Mouse (Mus musculus) adrenal gland, postnatal 4 days (tissue): ENCODE measurements at regions not wholly inside any gene's neighbourhood (a gene's known extent, or its start where the extent isn't known, plus 50 kb on each side); places are given as distances from the start of the nearest gene placed in this dataset.

Experiments used
- DNase-seq, 2 experiments: peaks; one replicate each; pipeline ENCODE4 v3.0.0; 2021 to 2022; ENCODE audit warnings: low spot score in 2 of 2, mixed read lengths in 2 of 2

DNA sequence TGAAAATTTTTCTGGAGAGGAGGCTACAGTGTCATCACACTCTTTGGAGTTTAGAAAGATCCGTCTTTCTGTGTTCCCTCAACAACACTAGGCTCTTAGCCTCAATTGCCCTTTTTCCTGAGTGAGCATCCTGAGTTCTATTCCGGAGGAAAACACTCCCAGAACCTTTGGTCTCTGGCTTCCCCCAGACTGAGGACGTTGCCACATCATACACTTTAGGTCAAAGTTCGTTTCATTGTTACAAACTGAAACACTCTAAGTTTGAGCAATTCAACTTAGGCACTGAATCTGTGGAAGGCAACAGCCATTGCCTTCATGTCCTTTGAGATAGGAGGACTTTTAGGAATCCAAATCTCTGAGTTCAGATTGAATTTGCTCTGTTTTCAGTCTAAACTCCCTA is 85.0 kb downstream of the Arl4a start:
- DNase-seq: no peak

DNA sequence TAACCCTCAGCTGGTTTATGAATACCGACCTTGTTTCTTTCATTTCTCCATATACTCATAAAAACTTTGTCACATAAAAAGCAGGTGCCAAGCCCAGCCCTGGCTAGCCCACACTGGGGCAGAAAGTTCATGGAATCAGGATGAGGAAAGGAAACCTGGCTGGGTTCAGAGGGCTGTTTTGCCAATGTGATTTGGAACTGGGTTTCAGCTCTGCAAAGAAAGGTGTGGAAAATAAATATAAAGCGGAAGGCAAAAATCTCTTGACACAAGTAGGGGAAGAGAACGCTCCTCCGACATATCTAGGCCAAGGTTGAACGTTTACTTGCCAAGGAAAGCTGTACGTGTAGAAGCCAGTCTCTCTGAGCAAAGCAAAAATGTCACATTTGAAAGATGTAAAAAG is 85.9 kb downstream of the Arl4a start:
- no peak for DNase-seq

DNA sequence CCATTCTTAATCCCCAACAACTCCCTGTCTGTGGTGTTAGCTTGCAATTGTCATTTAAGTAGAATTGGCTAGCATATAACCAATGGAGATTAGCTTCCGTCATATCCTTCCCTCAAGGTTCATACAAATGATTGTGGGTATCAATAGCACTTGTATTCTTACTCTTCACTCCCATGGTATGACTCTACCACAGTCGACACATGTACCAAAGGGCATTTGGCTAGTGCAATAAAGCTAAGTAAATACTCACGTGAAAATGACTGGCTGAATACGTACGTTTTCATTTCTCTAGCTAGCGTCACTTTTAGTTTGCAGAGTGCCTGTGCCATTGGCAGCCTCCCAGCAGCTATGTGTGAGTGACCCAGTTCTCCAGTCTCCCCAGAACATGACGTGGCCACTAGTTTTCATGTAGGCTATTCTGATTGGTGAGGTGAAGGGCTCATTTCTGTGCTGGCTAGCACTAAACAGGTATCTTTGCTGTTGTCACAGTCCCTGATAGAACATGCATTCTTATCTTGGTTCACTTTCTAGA is 87.5 kb downstream of the Arl4a start:
- DNase-seq: no peak

DNA sequence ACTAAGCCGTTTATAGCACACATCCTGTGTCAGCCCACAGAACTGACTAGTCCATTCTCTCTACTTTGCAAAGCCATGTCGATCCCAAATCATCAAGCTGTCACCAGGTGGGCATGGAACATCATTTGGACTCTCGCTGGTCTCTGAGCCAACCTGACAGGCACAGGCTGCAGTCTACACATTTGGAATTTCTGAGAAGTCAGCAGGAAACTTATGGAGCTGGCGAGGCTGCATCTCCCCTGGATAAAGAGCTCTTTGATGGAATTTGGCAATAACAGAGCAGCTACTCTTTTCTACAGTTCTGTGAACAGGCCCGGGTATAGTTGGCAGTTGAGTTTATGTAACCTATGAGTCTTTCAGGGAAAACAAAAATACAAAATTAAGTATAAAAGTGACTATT is 94.9 kb downstream of the Arl4a start:
- no peak for DNase-seq

DNA sequence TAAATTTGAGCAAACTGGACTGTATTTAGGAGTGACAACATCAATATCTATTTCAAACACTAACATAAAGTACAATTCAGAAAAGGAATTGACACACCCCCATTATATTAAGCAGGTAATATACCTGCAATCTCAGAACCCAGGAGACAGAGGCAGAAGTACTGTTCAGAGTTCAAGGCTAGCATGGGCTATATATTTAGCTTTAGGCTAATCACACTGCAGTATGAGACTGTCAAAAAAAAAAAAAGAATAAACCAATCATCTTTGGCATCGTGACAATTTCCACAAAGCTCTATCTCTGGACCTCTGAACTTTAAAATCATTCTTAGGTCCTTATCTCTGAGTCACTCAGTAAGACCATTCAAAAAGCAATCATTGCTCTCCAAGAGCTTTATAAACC is 96.7 kb downstream of the Arl4a start:
- no peak for DNase-seq

DNA sequence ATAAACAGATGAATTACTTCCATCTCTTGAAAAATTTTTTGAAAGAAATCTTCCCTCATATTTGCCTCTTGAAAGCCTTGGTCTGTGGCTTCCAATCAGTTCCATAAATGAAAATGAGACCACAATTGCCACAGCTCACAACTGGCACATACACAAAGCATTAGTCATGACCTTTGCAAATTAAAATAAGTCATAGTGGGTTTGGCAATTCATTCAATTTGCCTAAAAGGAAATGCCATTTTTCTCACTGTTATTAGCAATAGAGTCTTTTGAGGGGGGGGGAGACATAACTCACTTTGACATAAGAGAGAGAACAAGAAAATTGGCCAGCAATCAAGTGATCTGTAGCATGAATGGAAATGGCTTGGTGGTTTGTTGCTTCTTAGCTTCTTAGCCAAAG is 98.8 kb downstream of the Arl4a start:
- no peak for DNase-seq

DNA sequence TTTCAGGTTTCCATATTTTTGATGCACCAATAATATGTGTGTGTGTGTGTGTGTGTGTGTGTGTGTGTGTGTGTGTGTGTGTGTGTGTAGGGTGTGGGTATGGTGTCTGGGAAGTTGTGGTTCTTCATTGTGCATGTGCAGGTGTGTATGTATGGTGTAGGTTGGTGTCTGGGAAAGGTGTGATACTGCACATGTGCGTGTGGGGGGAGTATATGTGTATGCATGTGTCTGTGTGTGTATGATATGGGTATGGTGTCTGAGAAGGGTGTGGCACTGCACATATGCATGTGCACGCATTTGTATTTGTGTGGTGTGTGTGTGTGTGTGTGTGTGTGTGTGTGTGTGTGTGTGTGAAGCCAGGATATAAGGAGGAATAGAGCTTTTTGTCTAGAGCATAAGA is 99.6 kb downstream of the Arl4a start:
- no peak for DNase-seq

DNA sequence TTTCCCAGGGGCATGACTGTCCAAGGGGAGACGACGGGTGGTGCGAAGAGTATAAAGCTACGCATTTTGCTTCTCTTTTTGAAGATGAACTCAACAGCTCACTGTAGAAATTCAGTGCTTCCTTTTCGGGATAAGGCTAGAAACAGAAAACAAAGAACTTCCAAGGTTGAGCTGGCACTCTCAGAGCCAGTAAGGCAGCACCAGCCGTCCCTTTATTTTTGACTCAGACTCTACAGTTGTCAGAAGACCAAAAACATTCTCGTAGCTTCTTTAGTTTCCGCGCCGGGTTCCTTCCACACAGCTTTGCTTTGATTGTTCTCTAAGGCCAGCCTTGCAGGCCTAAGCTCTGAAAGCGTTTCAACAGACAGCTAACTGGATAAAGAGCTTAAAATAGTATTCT is 101.5 kb downstream of the Arl4a start:
- DNase-seq: no peak

DNA sequence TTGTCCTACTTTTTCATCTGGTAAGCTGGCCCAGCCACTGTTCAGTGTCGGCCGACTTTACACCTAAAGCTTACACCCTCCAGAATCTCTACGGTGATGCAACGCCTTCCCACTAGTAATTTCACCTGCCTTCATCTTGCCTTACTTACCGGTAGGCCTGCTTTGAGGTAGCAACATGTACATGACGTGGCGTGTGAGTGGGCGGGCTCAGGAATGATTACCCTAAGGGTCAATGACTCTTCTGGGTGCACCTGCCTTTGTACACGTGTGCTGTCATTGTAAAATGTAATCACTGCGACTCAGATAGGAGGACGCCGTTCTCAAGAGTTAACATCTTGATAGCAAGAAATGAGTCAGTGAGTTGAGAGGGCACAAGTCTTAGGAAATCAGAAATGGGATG is 102.0 kb downstream of the Arl4a start:
- no peak for DNase-seq

DNA sequence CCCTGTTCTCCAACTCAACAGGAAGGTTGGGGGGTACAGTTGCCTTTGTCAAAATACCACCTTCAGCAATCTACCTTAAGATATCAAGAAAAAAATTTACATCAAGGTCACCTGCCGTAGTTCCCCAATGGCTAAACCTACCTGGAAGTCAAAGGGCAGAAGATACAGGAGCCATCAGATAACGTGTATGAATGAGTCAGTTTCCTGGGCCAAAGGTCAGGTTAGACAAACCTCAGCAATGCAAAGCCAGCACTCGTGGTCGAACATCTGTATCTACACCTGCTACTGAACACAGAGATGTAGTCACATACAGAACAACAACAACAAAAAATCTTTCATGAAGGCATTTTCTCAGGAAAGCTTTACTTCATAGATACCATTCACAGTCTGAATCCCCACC is 102.9 kb downstream of the Arl4a start:
- no peak for DNase-seq

DNA sequence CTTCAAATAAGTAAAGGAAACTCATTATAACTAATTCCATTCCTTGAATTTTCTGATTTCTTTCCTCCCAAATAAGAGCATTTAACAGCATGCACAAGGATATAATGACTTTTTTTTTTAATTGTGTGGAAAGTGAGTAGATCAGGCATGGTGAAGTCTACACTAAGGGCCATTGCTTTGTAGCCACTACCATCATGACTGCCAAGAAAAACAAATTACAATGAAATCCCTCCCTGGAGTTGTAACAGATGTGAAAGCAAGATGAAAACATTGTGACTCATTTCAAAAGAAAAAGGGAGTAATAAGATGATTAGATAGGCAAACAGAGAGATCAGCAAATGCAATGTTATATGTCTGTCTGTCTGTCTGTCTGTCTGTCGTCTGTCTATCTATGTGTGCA is 106.6 kb downstream of the Arl4a start:
- no peak for DNase-seq

DNA sequence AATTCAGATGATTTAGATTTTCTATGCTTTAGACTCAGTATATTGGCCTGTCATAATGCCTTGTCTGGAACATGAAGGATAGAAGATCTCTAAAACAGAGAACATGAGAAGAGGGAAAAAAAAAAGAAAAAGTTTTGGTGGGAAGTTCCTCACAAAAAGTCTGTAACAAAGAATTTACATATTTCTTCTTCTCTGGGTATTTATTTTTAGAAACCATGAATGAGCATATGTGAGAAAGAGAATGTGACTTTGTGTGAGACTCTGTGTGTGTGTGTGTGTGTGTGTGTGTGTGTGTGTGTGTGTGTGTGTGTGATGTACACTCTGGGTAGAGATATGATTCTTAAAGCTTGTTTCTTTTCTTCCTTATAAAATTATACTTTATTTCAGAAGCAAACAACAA is 109.9 kb downstream of the Arl4a start:
- DNase-seq: no peak

DNA sequence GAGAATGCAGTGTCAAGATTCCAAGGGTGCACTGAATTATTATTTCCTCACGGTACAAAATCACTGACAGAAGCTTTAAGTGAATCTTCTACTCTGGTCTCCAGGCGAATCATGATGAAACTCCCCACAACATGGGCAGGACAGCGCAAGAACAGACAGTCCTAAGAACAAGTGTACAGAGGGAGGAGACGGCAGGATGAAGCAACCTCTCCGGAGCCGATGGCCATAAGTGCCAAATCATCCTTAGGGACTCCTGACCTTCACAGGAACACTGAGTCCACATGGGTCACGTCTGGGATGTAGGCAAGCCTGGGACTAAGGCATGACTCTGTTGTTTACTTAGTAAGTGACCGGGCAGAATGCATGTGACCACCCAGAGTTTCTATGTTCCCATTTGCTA is 110.8 kb downstream of the Arl4a start:
- no peak for DNase-seq

DNA sequence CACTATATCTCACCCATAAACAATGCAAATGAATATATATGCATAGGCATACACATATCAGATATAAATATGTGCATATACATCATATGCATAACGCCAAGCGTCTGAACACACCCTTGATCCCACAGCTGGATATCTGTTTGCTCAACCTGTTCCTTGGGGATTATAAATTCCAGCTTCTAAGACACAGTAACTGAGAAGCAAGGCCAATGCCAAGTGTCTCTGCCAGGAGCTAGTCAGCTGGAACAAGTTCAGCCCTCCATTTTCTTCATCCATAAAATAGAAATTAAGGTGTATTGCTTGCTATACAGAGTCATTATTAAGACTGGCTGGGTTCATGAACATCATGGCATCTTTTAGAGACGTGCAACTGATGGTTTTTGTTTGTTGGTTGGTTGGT is 116.3 kb downstream of the Arl4a start:
- no peak for DNase-seq

DNA sequence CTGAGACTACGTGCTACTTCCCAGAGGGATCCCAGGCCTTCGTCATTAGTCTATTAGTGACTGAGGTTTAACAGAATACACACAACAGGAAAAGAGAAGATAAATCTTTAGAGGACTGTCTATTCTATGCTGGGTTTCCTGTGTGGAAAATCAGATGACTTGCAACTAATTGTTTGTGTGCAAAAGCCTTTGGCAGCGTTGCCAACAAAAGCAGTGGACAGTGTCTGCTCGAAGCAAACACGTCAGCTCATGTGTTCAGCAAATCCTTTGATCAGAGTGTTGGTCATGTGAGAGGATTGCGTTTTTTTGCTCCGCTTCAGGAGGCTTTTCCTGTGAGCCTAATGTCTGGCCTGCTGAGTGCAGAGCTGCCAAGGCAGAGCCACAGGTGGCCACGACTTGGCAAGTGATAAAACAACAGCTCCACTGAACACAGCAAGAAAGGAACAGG is 117.3 kb downstream of the Arl4a start:
- DNase-seq: no peak

DNA sequence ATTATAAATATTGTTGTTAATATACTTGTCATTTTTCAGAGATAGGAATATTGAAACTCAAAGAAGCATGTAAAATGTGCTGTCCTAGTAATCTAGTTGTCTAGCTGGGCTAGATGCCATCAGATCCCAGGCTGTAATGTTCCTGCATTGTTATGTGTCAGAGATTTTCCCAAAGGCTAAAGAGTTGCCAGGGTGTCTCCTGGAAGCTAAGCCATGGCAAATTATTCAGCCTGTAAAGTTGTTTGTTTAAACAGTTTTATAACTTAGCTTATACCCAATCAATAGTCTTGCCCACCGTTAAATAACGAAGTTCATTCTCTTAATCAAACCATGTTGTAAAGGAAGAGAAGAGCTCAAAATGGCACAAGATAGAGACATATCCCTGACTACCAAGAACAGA is 117.9 kb downstream of the Arl4a start:
- no peak for DNase-seq

DNA sequence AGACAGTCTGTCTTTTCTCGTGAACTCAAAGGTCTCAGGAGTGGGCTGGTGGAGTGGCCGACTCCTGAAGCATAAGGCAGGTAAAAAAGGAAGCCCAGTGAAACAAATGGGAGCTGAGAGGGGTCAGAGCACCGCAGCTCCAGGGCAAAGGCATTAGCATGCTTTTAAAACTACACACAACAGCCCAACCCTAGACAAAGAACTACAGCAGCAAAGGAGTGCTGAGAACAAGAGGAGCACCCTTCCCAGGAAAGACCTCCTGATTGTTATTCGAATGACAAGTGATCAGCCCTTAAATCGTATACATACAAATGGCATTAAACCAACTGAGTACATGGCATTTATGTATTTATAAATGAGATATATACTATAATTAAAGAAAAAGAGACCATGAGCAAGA is 149.3 kb downstream of the Arl4a start:
- no peak for DNase-seq

DNA sequence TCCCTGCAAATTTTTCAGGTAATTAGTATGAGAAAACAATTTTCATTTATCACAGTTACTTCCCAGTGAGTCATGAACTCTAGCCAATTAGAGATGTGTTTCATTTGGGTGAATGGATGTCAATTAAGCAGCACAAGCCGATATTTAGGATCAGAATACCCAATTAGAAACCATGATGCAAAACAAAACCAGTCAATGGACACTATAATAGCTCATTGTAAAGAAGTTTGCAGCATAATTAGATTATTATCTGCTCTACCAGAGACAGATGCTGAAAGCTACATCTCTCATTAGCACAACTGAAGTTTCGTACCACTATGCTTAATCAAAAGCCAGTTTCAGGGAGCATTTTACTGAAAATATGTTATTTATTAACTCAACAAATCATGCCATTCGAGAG is 152.5 kb downstream of the Arl4a start:
- no peak for DNase-seq

DNA sequence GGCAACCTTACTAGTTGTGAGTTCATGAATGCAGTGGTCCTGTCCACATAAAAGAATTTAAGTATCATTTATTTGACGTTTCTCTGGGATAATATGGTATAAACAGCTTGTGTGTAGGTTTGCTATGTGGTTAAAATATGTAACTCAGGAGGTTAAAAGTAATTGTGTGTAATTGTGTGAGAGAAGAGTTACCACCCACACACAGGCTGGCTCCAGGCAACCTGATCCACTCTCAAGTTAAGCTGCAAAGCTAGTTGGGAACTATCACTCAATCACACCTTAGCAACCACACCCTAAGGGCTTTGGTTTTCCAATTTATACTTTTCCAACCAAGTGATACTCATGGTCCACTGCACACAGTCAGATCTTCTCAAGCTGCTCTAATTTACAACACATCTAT is 157.5 kb downstream of the Arl4a start:
- DNase-seq: no peak

DNA sequence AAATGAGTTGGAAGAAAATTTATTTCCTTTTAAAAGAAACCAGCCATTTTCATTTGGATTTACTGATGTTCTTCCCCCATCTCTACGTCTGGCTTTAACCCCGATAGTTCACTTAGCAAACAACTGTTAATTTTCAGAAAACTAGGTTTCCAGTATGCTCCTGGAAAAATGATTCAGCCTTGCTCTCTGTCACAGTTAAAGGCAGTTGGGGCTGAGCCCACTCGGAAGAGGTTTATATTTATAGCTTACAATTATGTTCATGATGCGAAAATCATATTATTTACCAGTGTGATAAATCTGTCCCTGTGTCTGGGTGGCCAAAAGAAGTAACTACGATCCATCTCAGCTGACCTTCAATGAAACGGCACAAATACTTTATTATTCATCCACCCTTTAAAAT is 163.9 kb downstream of the Arl4a start:
- no peak for DNase-seq

DNA sequence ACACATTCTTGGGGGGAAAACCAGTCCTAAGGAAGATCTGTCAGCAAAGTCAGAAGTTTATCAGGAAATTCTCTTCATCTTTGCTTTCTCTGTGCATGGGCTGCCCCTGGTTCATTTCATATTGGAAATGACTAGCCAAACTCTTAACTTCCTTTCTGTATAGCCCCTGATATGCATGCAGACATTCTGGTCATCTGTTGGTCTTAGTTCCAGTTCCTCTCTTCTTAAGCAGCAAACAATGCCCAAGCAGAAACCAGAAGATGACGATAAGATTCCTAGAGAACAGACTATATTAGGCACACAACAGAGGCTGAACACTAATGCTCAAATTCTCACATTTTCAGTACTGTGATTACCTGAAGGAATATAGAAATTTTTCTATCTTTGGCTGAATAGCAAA is 176.0 kb downstream of the Arl4a start:
- no peak for DNase-seq

DNA sequence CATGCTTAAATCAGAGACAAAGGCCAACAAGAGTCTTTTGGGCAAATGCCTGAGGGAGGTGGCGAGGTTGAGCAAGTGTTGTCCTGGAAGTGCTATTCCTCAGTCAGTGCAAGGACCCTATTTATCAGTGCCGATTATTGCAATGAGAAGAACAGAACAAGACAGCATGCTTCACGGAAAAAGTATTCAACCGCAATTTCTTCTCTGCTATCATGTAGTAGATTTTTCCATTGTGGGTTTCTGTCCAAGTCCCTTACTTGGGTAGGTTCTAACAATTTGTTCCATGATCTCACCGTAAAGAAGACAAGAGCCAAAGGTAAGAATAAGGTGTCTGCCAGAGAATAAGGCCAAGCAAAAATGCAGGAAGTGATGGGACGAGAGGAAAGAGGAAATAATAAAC is 186.2 kb downstream of the Arl4a start:
- no peak for DNase-seq

DNA sequence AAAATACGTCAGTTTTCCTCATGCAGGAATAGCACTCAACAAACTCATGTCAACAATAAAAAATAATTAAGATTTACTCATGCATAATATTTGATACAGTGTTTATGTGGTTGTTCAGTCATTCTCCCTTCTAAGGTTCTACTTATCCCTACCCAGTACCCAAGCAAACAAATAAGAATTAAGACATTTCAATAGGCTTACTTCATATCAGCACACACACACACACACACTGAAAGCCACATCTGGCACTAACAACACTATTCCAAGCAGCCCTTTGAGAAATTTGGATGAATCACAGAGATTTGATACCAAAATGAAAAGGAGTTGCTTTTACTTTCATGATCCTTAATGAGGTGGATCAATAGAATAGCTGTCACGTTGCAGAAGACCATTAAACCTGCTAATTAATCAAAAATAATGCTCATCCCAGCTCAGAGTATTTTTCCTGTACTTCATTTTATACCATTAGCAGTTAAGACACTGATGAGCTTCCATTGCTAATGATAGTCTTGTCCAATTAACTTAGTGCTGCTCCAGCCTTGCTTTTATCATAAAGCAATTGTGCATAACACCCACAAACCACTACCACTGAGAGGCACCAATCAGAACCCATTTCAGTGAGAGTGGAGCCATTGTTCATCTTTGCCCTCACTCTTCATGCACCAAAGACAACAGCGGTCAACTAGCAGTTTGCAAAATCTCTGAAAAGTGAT is 188.3 kb downstream of the Arl4a start:
- DNase-seq: no peak

DNA sequence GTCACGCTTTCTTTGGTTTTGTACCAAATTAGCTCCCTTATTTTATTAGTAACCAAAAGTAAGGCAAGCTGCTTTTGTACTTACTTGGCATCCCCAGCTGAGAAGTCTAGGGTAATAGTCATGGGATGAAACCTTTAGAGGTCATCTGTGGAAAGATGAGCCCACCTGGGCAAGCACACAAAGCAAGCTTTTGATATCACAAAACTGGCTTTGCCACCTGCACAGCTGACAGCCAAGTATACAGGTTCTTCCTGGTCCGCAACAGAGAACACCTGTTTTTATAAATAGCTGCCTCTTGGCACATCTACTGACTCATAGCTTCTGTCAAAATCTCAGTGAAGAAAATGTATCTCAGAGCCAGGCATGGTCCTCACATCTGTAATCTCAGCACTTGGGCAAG is 197.2 kb downstream of the Arl4a start:
- DNase-seq: no peak
